Mouse (Mus musculus) olfactory bulb, adult 2 months (tissue): ENCODE data around the gene Tsc1.

Source experiments
- CTCF ChIP-seq: fragments of 200-500 bp; IDR thresholded peaks from 2 replicates; pipeline ENCODE4 v1.5.1; 2012; ENCODE audit warnings: low read depth, mild to moderate bottlenecking, low read length, moderate library complexity; ENCODE audit not compliant: insufficient read depth
- POLR2A ChIP-seq: fragments of 200-500 bp; IDR thresholded peaks from 2 replicates; pipeline ENCODE4 v1.6.1; 2012; ENCODE audit warnings: mild to moderate bottlenecking, low read depth, low read length, moderate library complexity; ENCODE audit not compliant: insufficient read depth

- TF ChIP-seq CTCF = no peak
- TF ChIP-seq POLR2A = no peak
Measured at GRCm38 (mm10) chr2:28706106-28706636, 65.1 kb downstream of the Tsc1 start.
